Mouse (Mus musculus): Measurements from ENCODE around the gene Adamts14.

DNA sequence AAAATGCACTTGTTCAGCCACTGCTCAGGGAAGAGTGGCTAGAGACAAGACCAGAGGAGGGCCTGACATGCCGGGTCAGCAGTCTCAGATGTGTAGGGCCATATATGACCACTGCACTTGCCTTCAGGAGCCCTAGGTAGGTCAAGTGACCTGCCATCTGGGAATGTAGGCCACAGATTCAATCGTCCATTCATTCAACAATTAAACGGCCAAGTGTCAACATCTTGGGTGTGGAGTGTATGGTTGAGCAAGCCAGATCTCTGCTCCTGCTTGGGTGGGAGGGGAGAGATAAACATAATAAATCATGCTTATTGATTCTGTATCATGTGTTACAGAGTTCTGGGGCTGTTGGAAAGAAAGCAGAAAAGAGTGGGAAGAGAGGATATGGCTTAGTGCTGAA, 114.6 kb downstream of the Adamts14 start:
- no peak for TF ChIP-seq POLR2A (IDR thresholded peaks at IDR 0.05; ENCODE audit: borderline replicate concordance, low read depth, low read length)
- TF ChIP-seq CTCF (IDR thresholded peaks at IDR 0.05; ENCODE audit: low read depth, low read length) = no peak
